Mouse (Mus musculus) spleen, adult 2 months (tissue): ENCODE results near the gene Fam71f1. TPM values are rescaled to one million over a fixed set of nuclear protein-coding genes. Genes with fewer than 3 reads are reported as not detected.
"Not testable (repeated sequence)": the region's sequence is repeated elsewhere in the genome, so short reads cannot be mapped to it uniquely, and the experiment has no call there.

ENCODE experiments used
- DNase-seq, 2 experiments: peaks; one replicate each; pipeline versions ENCODE4 v3.0.0 to v3.0.0-alpha.2; 2012 to 2021; ENCODE audit warnings: low spot score in 2 of 2, low read depth in 1 of 2
- H3K27ac ChIP-seq: fragments of 200-500 bp; 2 replicates; pipeline ENCODE4 v1.5.1; 2012; ENCODE audit warnings: low read length, inconsistent platforms; ENCODE audit not compliant: insufficient read depth
- H3K27me3 ChIP-seq: fragments of 200-500 bp; 2 replicates; pipeline ENCODE4 v1.6.1; 2012; ENCODE audit warnings: mild to moderate bottlenecking, moderate library complexity, low read length, inconsistent platforms; ENCODE audit not compliant: control insufficient read depth, insufficient read depth
- H3K36me3 ChIP-seq: fragments of 200-500 bp; 2 replicates; pipeline ENCODE4 v1.6.1; 2012; ENCODE audit warnings: mild to moderate bottlenecking, low read length, inconsistent platforms; ENCODE audit not compliant: control insufficient read depth, insufficient read depth
- H3K4me1 ChIP-seq: fragments of 200-500 bp; 2 replicates; pipeline ENCODE4 v1.6.1; 2011; ENCODE audit warnings: inconsistent platforms; ENCODE audit not compliant: control insufficient read depth, insufficient read depth, insufficient read length
- H3K4me3 ChIP-seq: fragments of 200-500 bp; 2 replicates; pipeline ENCODE4 v1.5.1; 2011; ENCODE audit warnings: mild to moderate bottlenecking, inconsistent platforms; ENCODE audit not compliant: insufficient read depth, insufficient read length; ENCODE audit errors: extremely low read depth
- CTCF ChIP-seq: fragments of 200-500 bp; IDR thresholded peaks from 2 replicates; pipeline ENCODE4 v1.5.1; 2011; ENCODE audit warnings: mild to moderate bottlenecking, inconsistent platforms; ENCODE audit not compliant: insufficient read depth, insufficient read length, insufficient replicate concordance; ENCODE audit errors: extremely low read depth
- POLR2A ChIP-seq: fragments of 200-500 bp; IDR thresholded peaks from 2 replicates; pipeline ENCODE4 v1.6.1; 2011; ENCODE audit warnings: low read depth, low read length, inconsistent platforms
- WGBS: fragments of 180-500 bp; shearing (Covaris S2); methylation state at CpG from one replicate; pipeline ENCODE4 v1.1.7; 2018; 5-methylcytosine and 5-hydroxymethylcytosine counted together
- polyA plus RNA-seq: library from polyadenylated mRNA; depleted of rRNA; stranded (reverse); fragments of >200 nt; gene quantifications from 2 replicates; pipeline ENCODE4 v1.2.3, GENCODE M21; 2012

The Fam71f1 gene
- polyA plus RNA-seq, 1 experiment, result not detected

DNA sequence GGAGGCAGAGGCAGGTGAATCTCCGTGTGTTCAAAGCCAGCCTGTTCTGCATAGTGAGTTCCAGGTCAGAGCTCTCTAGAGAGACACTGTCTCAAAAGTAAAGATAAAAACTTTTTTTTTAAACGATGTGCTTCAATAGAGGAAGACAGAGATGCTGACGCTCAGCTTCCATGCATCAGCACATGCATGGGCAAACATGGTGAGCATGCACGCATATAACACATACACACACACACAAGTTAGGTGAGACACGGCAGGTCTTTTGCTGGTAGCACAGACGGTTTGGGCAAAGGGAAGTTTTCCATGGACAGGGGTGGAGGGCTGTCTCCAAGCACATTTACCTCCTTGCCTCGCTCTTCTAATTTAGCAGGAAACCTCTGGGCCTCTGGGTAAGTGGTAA lies 3.2 kb downstream of the Fam71f1 start:
- TF ChIP-seq CTCF, result no peak
- no peak for TF ChIP-seq POLR2A
- 88% methylated on average over 7 of the region's 7 CpGs for WGBS
- no peaks in the 10 kb centered on the region for H3K27me3 ChIP-seq

DNA sequence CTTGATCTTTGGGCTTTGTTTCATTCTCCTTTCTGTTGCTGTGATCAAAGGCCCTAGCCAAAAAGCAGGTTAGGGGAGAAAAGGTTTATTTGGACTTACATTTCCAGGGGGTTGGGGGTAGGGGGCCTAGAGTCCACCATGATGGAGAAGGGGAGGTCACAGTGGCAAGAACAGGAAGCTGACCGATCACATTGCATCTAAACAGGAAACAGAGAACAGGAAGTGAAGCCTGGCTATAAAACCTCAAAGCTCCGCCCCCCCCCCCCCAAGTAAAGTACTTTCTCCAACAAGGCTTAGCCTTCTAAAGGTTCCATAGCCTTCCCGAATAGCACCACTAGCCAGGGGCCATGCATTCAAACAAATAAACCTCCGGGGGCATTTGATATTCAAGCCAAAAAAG lies 3.8 kb downstream of the Fam71f1 start:
- TF ChIP-seq POLR2A, result no peak
- TF ChIP-seq CTCF, result no peak
- DNase-seq, result no peak
- 54% methylated on average over 4 of the region's 4 CpGs for WGBS
- Histone ChIP-seq H3K27ac (no peak overlapping the region), H3K4me1 (no peaks in the 10 kb centered on the region; the same call in 1 of the 2 replicates), H3K4me3 (no peak overlapping the region), H3K36me3 (no peaks in the 10 kb centered on the region), H3K27me3 (no peaks in the 10 kb centered on the region)

More for the DNA sequence above, 3.2 kb downstream of the Fam71f1 start:
- no peaks in the 10 kb centered on the region for H3K36me3 ChIP-seq
- no peak overlapping the region for H3K4me3 ChIP-seq
- no peaks in the 10 kb centered on the region; the same call in 1 of the 2 replicates for H3K4me1 ChIP-seq
- H3K27ac ChIP-seq, result no peak overlapping the region
- no peak for DNase-seq

DNA sequence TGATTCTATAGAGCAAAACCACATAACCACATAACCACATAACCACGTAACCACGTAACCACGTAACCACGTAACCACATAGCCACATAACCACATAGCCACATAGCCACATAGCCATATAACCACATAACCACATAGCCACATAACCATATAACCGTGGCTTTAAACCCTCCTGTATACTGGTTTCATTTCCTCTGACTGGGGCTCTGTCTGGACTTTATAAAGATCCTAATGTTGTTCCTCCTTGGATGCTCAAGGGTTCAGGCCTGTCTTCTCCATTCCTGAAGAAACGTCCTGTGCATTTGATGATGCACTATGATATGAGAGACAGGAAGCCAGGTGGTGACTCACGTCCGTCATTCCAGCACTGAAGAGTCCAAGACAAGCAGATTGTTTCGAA lies 8.0 kb downstream of the Fam71f1 start:
- Histone ChIP-seq H3K27me3 (no peaks in the 10 kb centered on the region), H3K4me3 (no peak overlapping the region), H3K27ac (no peak overlapping the region), H3K4me1 (no peaks in the 10 kb centered on the region; the same call in 1 of the 2 replicates), H3K36me3 (no peaks in the 10 kb centered on the region)
- TF ChIP-seq CTCF (no peak), POLR2A (no peak)
- no peak for DNase-seq
- WGBS, result 47% methylated on average over 9 of the region's 9 CpGs

DNA sequence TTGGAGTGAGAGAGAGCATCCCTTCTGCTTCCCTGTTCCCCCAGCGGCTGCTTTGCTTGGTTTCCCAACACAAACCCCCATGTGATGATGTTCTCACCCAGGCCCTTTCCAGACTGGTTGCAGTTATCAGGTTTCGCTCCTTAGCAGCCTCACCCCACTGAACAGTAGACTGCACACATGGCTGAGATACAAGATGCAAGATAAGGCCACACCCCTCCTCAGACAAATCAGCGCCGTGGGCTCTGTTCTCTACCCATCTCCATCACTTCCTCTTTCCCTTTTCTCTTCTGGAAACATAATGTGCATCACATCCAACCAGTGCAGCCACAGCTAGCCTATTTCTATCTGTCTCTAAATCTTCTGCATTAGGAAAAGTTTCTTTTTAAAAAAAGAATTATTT lies 10.6 kb downstream of the Fam71f1 start:
- Histone ChIP-seq H3K4me1 (no peaks in the 10 kb centered on the region), H3K27ac (no peak overlapping the region), H3K27me3 (no peaks in the 10 kb centered on the region), H3K36me3 (no peaks in the 10 kb centered on the region), H3K4me3 (no peak overlapping the region)
- no peak for DNase-seq
- no peak for TF ChIP-seq POLR2A
- no peak for TF ChIP-seq CTCF
- 47% methylated on average over 4 of the region's 4 CpGs for WGBS

DNA sequence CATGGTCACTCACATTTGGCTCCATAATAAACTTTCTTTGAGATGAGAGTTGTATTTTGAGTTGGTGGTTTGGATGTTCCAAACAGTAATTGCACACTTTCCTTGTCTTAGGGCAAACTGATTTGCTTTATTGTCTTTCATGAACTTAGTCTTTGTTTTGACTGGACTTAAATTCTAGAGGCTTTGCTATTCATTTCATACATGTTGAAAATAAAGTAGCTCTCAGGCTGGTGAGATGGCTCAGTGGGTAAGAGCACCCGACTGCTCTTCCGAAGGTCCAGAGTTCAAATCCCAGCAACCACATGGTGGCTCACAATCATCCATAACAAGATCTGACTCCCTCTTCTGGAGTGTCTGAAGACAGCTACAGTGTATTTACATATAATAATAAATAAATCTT lies 27.6 kb downstream of the Fam71f1 start:
- not testable (repeated sequence) for H3K27ac ChIP-seq, DNase-seq, H3K4me1 ChIP-seq, H3K36me3 ChIP-seq, H3K4me3 ChIP-seq, H3K27me3 ChIP-seq
- WGBS, result 94% methylated on average over 2 of the region's 2 CpGs

DNA sequence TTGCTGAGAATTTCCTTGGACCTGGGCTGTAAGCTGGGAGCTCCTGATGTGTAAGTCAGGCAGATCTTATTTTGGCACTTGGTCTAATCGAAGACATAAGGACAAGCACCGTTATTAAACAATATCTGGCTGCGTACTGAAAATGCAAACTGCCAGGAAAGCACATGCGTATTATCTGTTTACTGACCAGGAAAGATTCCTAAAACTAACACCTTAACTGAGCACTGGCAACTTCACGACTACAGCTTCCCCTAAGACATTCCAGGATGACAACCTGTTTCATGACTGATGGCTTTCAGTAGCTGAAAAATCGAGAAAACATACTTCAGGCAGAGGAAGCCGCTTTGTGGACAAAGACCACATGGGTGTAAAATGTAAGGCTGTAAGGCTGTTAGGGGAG lies 28.2 kb downstream of the Fam71f1 start:
- Histone ChIP-seq H3K4me3 (peak overlapping the region; percentile 83), H3K36me3 (no peaks in the 10 kb centered on the region), H3K27ac (peak overlapping the region; percentile 78), H3K4me1 (peaks cover 3% of the 10 kb centered on the region), H3K27me3 (no peaks in the 10 kb centered on the region)
- TF ChIP-seq CTCF (no peak), POLR2A (no peak)
- 45% methylated on average over 7 of the region's 7 CpGs for WGBS
- DNase-seq, result no peak

DNA sequence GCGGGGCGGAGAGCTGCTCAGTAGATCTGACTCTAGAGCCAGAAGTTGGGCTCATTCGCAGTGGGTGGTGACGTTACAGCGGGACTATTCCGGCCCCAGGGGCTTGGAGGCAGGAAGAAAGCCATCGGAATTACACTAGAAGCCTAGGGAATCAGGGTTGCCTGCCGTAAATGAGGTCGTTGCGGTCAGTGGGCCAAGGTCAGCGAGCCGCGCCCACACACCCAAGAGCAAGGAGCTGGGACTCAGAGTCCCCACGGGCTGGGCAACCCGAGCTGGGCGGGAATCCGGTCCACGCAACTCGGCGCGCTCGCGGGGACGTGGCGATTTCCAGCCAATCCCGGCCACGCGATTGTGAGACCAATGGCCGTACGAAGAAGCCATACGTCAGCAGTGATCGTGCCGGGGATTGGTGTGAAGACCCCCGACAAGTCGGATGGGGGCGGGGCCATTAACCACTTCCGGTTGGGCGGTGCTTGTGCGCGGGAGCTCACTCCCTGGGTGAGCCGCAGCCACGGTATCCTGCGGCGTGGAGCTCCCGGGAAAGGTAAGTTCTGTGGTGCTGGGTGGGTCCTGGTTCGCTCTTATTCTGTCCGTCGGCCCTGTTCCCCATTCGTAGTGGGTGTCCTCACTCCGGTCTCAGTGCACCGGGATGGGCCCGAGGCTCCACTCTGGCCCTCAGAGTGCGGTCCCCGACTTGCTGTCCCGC lies 28.9 kb downstream of the Fam71f1 start, which contains the start of gene Calu:
Gene Calu (plus strand): TSS at position 405 of the 706 bp plus-strand sequence.
- Histone ChIP-seq H3K27me3 (no peaks in the 10 kb centered on the region), H3K4me3 (peak within 1 kb of the TSS; percentile 83), H3K4me1 (peaks cover 3% of the 10 kb centered on the region), H3K36me3 (no peaks in the 10 kb centered on the region), H3K27ac (peak within 1 kb of the TSS; percentile 78)
- under 1% methylated on average over 55 of the region's 55 CpGs for WGBS
- peak; percentile 95 to 99 for DNase-seq
- TF ChIP-seq CTCF (no peak), POLR2A (peak; percentile 46)
